Mouse (Mus musculus) testis, adult 2 months (tissue): ENCODE measurements around the gene Fshr.

ENCODE experiments used
- CTCF ChIP-seq: fragments of 200-500 bp; IDR thresholded peaks from 2 replicates; pipeline ENCODE4 v1.5.1; 2012; ENCODE audit warnings: low read depth, mild to moderate bottlenecking, inconsistent platforms, low read length, moderate library complexity; ENCODE audit not compliant: control insufficient read depth, insufficient read depth, insufficient replicate concordance
- POLR2A ChIP-seq: fragments of 200-500 bp; IDR thresholded peaks from 2 replicates; pipeline ENCODE4 v1.6.1; 2012; ENCODE audit warnings: low read depth, mild to moderate bottlenecking, inconsistent platforms, low read length, moderate library complexity; ENCODE audit not compliant: control insufficient read depth

DNA sequence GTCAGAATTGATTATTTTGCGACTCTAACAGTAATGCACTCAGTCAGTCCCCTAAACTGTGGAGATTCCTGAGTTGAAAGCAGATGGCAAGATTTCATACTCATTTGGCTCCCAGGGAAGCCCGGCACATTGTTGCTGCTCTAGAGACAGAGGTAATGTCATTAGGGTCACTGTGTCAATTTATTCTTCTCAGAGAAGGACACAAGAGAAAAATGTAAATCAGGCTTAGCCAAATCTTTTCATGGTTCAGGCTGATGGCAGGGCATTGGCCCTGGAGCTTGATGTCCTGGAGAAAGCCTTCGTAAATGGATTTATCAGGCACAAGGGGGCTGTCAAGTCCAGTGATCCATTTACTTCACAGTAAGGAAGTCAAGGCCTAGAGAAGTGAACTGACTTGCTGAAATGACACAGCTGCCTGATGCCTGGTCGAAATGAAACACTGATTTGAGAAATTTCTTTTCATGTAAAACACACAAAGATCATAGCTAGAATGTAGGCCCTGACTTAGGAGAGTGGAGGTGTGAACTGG, 262.3 kb downstream of the Fshr start:
- TF ChIP-seq CTCF (no peak), POLR2A (no peak)
